Mouse (Mus musculus) liver, embryonic 15.5 days (tissue): Measurements from ENCODE around the gene Tmem39b. TPM values are rescaled to one million over a fixed set of nuclear protein-coding genes. Genes with fewer than 3 reads are reported as not detected.
A peak's percentile ranks its signal among the peaks of the same experiment; 100 is the strongest.
"Not testable (repeated sequence)": the region's sequence is repeated elsewhere in the genome, so short reads cannot be mapped to it uniquely, and the experiment has no call there.

ENCODE experiments used
- ATAC-seq: fragments of 200-750 bp; cut with Nextera tagmentation; 2 replicates; pipeline ENCODE4 v1.8.0; 2017; ENCODE audit warnings: moderate number of reproducible peaks, mild to moderate bottlenecking, moderate library complexity; ENCODE audit not compliant: insufficient read depth
- H3K27ac ChIP-seq: fragments of 300-500 bp; sonication (generic); replicated peaks from 2 replicates; pipeline ENCODE4 v1.5.1; 2015; ENCODE audit warnings: mild to moderate bottlenecking, inconsistent platforms
- H3K27me3 ChIP-seq: fragments of 300-500 bp; sonication (generic); 2 replicates; pipeline ENCODE4 v1.6.1; 2015; ENCODE audit warnings: mild to moderate bottlenecking, inconsistent platforms
- H3K36me3 ChIP-seq: fragments of 300-500 bp; sonication (generic); replicated peaks from 2 replicates; pipeline ENCODE4 v1.6.1; 2015; ENCODE audit warnings: moderate library complexity, mild to moderate bottlenecking, inconsistent platforms
- H3K4me1 ChIP-seq: fragments of 300-500 bp; sonication (generic); replicated peaks from 2 replicates; pipeline ENCODE4 v1.6.1; 2015; ENCODE audit warnings: inconsistent platforms
- H3K4me2 ChIP-seq: fragments of 300-500 bp; sonication (generic); 2 replicates; pipeline ENCODE4 v1.6.1; 2015; ENCODE audit warnings: moderate library complexity, mild to moderate bottlenecking, inconsistent platforms
- H3K4me3 ChIP-seq: fragments of 300-500 bp; sonication (generic); replicated peaks from 2 replicates; pipeline ENCODE4 v1.5.1; 2015; ENCODE audit warnings: mild to moderate bottlenecking, inconsistent platforms
- H3K9ac ChIP-seq: fragments of 300-500 bp; sonication (generic); 2 replicates; pipeline ENCODE4 v1.6.1; 2015; ENCODE audit warnings: moderate library complexity, mild to moderate bottlenecking, inconsistent platforms
- H3K9me3 ChIP-seq: fragments of 300-500 bp; sonication (generic); replicated peaks from 2 replicates; pipeline ENCODE4 v1.6.1; 2016; ENCODE audit warnings: inconsistent platforms
- WGBS: fragments of 180-500 bp; shearing (Covaris S2); methylation state at CpG from one replicate; pipeline ENCODE4 v1.1.7; 2015; ENCODE audit warnings: mixed read lengths; ENCODE audit not compliant: insufficient replicate concordance; 5-methylcytosine and 5-hydroxymethylcytosine counted together
- polyA plus RNA-seq: library from polyadenylated mRNA; unstranded; fragments of >200 nt; fragmentation: Nextera tagmentation; extraction: Ambion mirVana; gene quantifications from 2 replicates; pipeline ENCODE4 v1.2.1, GENCODE M21; 2015

The Tmem39b gene
- 2.5 and 3.5 TPM in 2 replicates for polyA plus RNA-seq

GRCm38 (mm10) chr4:129696158-129696985 lies at the start of gene Tmem39b:
Gene Tmem39b, minus strand, starts transcription at chr4:129696838.
- Histone ChIP-seq H3K4me1 (peaks cover 19% of the 10 kb centered on the region), H3K27ac (peak within 1 kb of the TSS; percentile 77), H3K4me3 (peak within 1 kb of the TSS; percentile 80), H3K36me3 (peaks cover 16% of the 10 kb centered on the region), H3K4me2 (peak within 1 kb of the TSS; percentile 93), H3K27me3 (no peaks in the 10 kb centered on the region), H3K9me3 (no peaks in the 10 kb centered on the region), H3K9ac (peak within 1 kb of the TSS; percentile 71)
- ATAC-seq: peak; percentile 90
- under 1% methylated on average over 57 of the region's 57 CpGs for WGBS

- Histone ChIP-seq H3K27me3 (no peaks in the 10 kb centered on the region), H3K4me1 (peaks cover 22% of the 10 kb centered on the region), H3K36me3 (no peaks in the 10 kb centered on the region), H3K27ac (no peak overlapping the region), H3K4me2 (no peak overlapping the region), H3K9me3 (no peaks in the 10 kb centered on the region), H3K4me3 (no peak overlapping the region), H3K9ac (no peak overlapping the region)
- no peak for ATAC-seq
- 47% methylated on average over 1 of the region's 1 CpGs for WGBS
Observed at GRCm38 (mm10) chr4:129746106-129746505, 49.5 kb upstream of the Tmem39b start.

GRCm38 (mm10) chr4:129743494-129743893 lies 46.9 kb upstream of the Tmem39b start:
- H3K27ac ChIP-seq: peak overlapping the region; percentile 89
- H3K9ac ChIP-seq: no peak overlapping the region
- no peaks in the 10 kb centered on the region for H3K9me3 ChIP-seq
- peak overlapping the region; percentile 100; the same call in 1 of the 2 replicates for H3K4me3 ChIP-seq
- WGBS: 52% methylated on average over 2 of the region's 2 CpGs
- no peaks in the 10 kb centered on the region for H3K27me3 ChIP-seq
- peaks cover 36% of the 10 kb centered on the region for H3K4me1 ChIP-seq
- no peak for ATAC-seq
- H3K4me2 ChIP-seq: peak overlapping the region; percentile 90
- H3K36me3 ChIP-seq: 0 out of 2 replicates have a peak, but pooled peaks cover 4% of the 10 kb centered on the region

- H3K27ac ChIP-seq: peak overlapping the region; percentile 89
- peaks cover 36% of the 10 kb centered on the region for H3K4me1 ChIP-seq
- no peak for ATAC-seq
- peak overlapping the region; percentile 100 for H3K4me3 ChIP-seq
- H3K9ac ChIP-seq: peak overlapping the region; percentile 67
- no peaks in the 10 kb centered on the region for H3K9me3 ChIP-seq
- peak overlapping the region; percentile 90 for H3K4me2 ChIP-seq
- no peaks in the 10 kb centered on the region for H3K27me3 ChIP-seq
- H3K36me3 ChIP-seq: peaks cover 7% of the 10 kb centered on the region; the same call in 1 of the 2 replicates
- 8% methylated on average over 7 of the region's 7 CpGs for WGBS
Observed at GRCm38 (mm10) chr4:129743010-129743390, 46.4 kb upstream of the Tmem39b start.

- Histone ChIP-seq H3K4me2 (peak within 1 kb of the TSS; percentile 90), H3K4me3 (peak within 1 kb of the TSS; percentile 100), H3K36me3 (peaks cover 8% of the 10 kb centered on the region; the same call in 1 of the 2 replicates), H3K27me3 (no peaks in the 10 kb centered on the region), H3K9ac (peak within 1 kb of the TSS; percentile 98), H3K27ac (peak within 1 kb of the TSS; percentile 89), H3K4me1 (peaks cover 37% of the 10 kb centered on the region), H3K9me3 (no peaks in the 10 kb centered on the region)
- ATAC-seq: peak; percentile 91
- WGBS: 1% methylated on average over 75 of the region's 76 CpGs
Observed at GRCm38 (mm10) chr4:129742232-129743009, 45.8 kb upstream of the Tmem39b start, which contains the start of gene Khdrbs1. Gene Khdrbs1, minus strand, starts transcription at chr4:129742303.

GRCm38 (mm10) chr4:129741974-129742231 lies 45.3 kb upstream of the Tmem39b start:
- H3K9me3 ChIP-seq: no peaks in the 10 kb centered on the region
- peak overlapping the region; percentile 98 for H3K9ac ChIP-seq
- peak overlapping the region; percentile 100 for H3K4me3 ChIP-seq
- H3K4me2 ChIP-seq: peak overlapping the region; percentile 90
- no peaks in the 10 kb centered on the region for H3K27me3 ChIP-seq
- H3K36me3 ChIP-seq: peaks cover 8% of the 10 kb centered on the region; the same call in 1 of the 2 replicates
- under 1% methylated on average over 34 of the region's 34 CpGs for whole genome bisulfite sequencing
- peak overlapping the region; percentile 89 for H3K27ac ChIP-seq
- peak; percentile 42 for ATAC-seq
- H3K4me1 ChIP-seq: peaks cover 41% of the 10 kb centered on the region

- H3K9me3 ChIP-seq: no peaks in the 10 kb centered on the region
- H3K4me1 ChIP-seq: peaks cover 43% of the 10 kb centered on the region
- H3K4me2 ChIP-seq: peak overlapping the region; percentile 90
- H3K9ac ChIP-seq: peak overlapping the region; percentile 98
- peak overlapping the region; percentile 89 for H3K27ac ChIP-seq
- H3K36me3 ChIP-seq: peaks cover 8% of the 10 kb centered on the region; the same call in 1 of the 2 replicates
- H3K27me3 ChIP-seq: no peaks in the 10 kb centered on the region
- peak overlapping the region; percentile 100 for H3K4me3 ChIP-seq
- peak; percentile 7 for ATAC-seq
- WGBS: under 1% methylated on average over 62 of the region's 62 CpGs
Observed at GRCm38 (mm10) chr4:129741251-129741973, 44.8 kb upstream of the Tmem39b start.

GRCm38 (mm10) chr4:129739111-129739645 lies 42.5 kb upstream of the Tmem39b start:
- H3K9ac ChIP-seq: no peak overlapping the region
- peak overlapping the region; percentile 90; the same call in 1 of the 2 replicates for H3K4me2 ChIP-seq
- H3K4me1 ChIP-seq: peaks cover 53% of the 10 kb centered on the region
- no peak for ATAC-seq
- no peak overlapping the region for H3K4me3 ChIP-seq
- peaks cover 12% of the 10 kb centered on the region; the same call in 1 of the 2 replicates for H3K36me3 ChIP-seq
- no peak overlapping the region for H3K27ac ChIP-seq
- no peaks in the 10 kb centered on the region for H3K27me3 ChIP-seq
- no peaks in the 10 kb centered on the region for H3K9me3 ChIP-seq
- WGBS: 67% methylated on average over 4 of the region's 4 CpGs

GRCm38 (mm10) chr4:129736173-129736572 lies 39.5 kb upstream of the Tmem39b start:
- WGBS: 67% methylated on average over 1 of the region's 1 CpGs
- no peak overlapping the region; the same call in 1 of the 2 replicates for H3K27ac ChIP-seq
- no peak for ATAC-seq

GRCm38 (mm10) chr4:129735485-129735884 lies 38.8 kb upstream of the Tmem39b start:
- H3K9ac ChIP-seq, H3K4me2 ChIP-seq, ATAC-seq, H3K4me3 ChIP-seq, H3K9me3 ChIP-seq, H3K27me3 ChIP-seq, H3K27ac ChIP-seq: not testable (repeated sequence)
- H3K4me1 ChIP-seq: peaks cover 45% of the 10 kb centered on the region
- H3K36me3 ChIP-seq: peaks cover 12% of the 10 kb centered on the region; the same call in 1 of the 2 replicates
- WGBS: 82% methylated on average over 4 of the region's 4 CpGs

More at GRCm38 (mm10) chr4:129736173-129736572, 39.5 kb upstream of the Tmem39b start:
- H3K4me1 ChIP-seq: peaks cover 48% of the 10 kb centered on the region
- H3K9ac ChIP-seq: no peak overlapping the region
- H3K36me3 ChIP-seq: peaks cover 12% of the 10 kb centered on the region; the same call in 1 of the 2 replicates
- no peak overlapping the region for H3K4me2 ChIP-seq
- no peaks in the 10 kb centered on the region for H3K27me3 ChIP-seq
- H3K4me3 ChIP-seq: no peak overlapping the region
- H3K9me3 ChIP-seq: no peaks in the 10 kb centered on the region
